Mouse (Mus musculus) T-helper 17 cell (primary cell): ENCODE results near the gene Gm49450.
"Not testable (repeated sequence)": the region's sequence is repeated elsewhere in the genome, so short reads cannot be mapped to it uniquely, and the experiment has no call there.

ENCODE experiments used
- in situ Hi-C, 2 experiments: fragments of 300-600 bp; cut with MboI, MseI; formaldehyde crosslinking; loops; 1 replicate in 1 of 2; 2 replicates in 1 of 2; pipeline ENCODE4 v1.15.1; 2025; ENCODE audit warnings: high pct_unique_total_duplicates in 2 of 2

The Gm49450 gene

DNA sequence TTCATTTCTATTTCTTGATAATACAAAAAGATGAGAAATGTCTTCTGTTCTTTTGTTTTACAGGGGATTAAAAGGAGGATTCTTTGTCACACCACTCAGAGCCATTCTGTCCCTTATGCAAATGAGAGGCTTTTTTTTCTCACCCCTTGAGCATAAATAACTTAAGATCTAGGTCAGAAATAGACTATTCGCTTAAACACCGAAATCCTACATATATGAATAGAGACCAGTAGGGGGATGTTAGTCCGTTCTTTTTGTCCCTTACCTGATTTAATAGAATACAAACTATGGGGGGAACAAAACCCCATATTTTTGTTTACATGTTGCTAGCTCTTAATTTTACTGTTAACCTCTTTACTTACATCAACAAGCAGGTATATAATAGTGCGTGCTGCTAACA is 2.6 kb upstream of the Gm49450 start:
- in situ Hi-C loops, result loop anchor here in 1 of 2 experiments (5.0 kb wide), 1 partner anchor 36 kb away; no protein-coding TSS in a partner anchor

DNA sequence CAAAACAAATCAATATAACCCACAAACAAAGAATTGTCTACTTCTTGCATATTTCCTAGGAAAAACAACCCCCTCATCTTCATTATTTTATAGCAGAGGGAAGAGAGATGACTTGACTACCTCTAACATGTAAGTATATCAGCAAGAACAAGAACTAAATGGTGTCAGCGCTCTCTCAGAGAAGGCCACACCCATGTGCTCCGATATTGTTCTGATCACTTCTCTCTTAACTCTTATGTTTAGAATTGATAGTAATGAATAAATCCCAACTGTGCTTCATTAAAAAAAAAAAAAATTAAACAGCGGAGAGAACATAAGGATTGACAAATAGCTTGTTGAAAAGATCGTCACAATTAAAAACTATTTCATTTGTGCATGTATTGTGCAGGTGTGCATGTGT is 2.0 kb upstream of the Gm49450 start:
- in situ Hi-C loops, result loop anchor here in 1 of 2 experiments (5.0 kb wide), 1 partner anchor 37 kb away; no protein-coding TSS in a partner anchor

DNA sequence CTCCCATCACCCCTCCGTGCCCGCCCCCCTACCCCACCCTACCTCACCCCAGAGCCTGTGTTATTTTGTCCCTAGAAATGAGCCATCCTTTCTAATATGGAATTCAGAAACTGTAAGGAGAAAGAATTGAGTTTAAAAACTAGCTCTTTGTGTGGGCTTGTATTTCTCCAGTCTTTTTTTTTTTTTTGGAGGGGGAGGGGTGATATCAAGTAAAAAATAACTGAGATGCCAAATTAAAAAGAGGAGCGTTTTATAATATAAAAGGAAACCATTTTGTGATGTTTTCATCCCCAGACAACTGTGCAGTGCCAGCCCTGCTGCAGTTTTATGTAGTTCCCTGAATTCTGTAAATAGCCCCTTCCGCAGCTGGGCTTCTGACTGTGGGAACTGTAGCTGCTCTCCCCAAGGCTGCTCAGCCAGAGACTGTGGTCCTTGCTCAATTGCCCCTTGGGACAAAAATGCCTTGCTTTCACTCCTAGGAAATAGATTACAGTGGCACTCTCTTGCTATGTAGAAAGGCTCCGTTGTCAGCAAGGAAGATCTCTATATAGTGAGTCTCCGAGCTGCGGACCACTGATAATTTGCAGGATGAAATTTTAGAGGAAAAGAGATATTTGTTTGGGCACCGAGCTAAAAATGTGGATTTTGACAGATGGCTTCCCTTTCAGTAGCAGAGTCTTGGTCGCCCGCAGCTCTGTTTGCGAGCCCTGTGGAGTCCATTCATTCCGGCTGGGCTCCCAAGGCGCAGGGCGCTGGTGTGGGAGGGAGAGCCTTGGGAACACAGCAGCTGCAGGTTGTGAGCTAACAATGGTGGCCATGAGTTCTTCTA is 1.3 kb upstream of the Gm49450 start:
- in situ Hi-C loops, result loop anchor here in 1 of 2 experiments (5.0 kb wide), 1 partner anchor 38 kb away; no protein-coding TSS in a partner anchor

DNA sequence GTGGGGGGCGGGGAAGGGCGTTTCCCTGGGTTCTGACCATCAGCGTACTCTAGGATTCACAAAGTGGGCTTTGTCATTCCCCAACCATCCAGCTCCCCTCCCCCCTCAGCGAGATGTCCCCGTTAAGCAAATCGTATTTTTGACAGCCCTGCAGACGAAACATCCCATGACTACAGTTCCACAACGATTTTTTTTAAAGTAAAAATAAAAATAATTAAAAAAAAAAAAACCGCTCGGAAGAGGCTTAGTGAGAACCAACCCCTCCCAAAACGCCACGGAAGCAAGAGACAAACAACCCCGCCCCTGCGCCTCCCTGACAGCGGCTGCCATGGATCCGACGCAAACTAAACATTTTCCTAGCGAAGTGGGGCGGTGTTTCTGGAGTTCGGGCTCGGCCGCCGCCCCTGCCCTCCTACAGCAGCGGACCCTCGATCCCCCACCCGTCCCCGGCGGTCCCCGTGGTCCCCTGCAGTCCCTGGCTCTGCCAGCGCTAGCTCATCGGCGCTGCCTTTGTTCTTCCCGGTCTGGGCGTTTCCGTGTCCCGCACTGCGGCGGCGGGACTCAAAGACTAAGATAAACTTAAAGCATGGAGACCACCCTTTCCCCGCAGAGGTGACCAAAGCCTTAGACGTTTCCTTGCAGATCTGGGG is 475 bp downstream of the Gm49450 start:
- in situ Hi-C loops, result no loop called here

DNA sequence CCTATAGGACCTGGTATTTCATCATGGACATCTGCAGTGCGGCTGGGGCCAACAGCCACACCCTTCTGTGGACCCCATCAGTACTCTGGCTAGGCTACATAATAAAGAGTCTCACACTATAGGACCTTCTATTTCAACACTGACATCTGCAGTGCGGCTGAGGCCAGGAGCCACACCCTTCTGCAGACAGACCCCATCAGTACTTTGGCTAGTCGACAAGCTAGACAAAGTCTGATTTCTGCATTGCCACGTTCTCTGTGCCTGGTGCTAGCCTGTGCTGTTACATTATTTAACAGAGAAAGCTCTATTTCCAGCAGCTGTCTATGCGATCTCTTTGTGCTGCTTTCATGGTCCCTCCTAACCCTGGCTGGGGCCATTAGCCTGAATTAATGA is 1.3 kb downstream of the Gm49450 start:
- in situ Hi-C loops, result no loop called here

DNA sequence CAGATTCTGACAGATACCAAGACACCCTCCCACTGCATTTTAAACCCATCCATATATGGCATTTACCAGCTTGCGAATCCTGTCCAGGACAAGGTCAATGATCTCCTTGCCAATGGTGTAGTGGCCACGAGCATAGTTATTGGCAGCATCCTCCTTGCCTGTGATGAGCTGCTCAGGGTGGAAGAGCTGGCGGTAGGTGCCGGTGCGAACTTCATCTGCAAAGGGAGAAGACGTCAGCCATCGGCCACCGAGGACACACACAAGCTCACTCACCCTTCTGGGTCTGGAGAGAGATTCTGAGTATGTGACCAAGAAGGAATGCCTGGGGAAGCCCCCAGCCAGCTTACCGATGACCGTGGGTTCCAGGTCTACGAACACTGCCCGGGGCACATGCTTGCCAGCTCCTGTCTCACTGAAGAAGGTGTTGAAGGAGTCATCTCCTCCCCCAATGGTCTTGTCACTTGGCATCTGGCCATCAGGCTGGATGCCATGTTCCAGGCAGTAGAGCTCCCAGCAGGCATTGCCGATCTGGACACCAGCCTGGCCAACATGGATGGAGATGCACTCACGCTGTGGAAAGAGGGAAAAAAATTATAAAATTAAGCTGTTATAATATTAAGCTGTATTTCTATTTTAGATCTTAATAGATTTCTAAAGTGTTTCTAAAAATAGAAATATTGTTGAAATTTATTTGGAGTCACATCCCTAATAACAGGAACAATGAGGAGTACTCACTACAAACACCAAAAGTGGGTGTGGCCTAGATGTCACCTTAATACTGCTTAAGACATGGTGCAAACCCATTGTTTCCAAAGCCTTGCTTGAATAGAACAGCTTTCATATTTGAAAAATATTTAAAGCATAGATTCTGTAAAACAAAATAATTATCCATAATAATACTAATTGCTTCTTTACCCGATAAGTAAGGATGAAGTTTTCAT is 2.0 kb downstream of the Gm49450 start:
- in situ Hi-C loops, result not testable (repeated sequence)

DNA sequence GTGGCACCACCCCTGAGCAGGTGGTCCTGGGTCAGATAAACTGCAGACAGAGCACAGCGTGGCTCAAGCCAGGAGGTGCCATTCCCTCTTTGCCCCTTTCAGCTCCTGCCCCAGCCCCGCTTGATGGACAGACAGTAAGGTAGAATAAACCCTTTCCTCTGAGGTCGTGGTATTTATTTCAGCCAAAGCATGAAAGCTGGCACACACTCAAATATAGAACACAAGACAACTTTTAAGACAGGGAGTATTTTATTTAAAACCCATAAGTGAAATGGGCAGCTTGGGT is 3.8 kb downstream of the Gm49450 start:
- in situ Hi-C loops, result no loop called here

DNA sequence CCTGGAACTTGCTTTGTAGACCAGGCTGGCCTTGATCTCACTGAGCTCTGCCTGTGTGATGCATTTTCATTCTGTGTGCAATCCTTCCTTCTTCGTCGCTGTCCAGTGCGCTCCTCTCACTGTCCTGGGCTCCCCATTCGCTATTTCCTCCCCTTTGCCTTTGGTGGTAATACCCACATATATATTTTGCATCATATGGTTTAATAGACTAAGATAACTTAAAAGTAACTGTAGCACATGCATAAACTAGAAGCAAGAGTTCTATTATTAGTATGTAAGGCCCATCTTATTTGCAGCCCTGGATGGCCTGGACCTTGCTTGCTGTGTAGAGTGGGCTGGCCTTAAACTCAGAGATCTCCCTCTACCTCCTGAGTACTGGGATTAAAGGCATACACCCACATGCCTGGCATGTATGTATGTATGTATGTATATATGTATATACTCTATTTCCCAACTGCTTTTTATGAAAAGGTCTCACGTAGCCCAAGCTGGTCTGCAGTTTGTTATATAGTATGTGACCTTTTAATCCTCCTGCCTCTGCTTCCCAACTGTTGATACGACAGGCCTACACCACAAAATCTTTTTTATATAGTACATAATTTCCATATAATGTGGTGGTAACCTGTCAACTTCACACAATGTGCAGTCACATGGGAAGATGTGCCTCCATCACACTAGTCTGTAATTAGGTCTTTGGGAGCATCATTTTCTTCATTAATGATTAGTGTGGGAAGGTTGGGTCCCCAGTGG is 4.3 kb downstream of the Gm49450 start:
- in situ Hi-C loops, result no loop called here

DNA sequence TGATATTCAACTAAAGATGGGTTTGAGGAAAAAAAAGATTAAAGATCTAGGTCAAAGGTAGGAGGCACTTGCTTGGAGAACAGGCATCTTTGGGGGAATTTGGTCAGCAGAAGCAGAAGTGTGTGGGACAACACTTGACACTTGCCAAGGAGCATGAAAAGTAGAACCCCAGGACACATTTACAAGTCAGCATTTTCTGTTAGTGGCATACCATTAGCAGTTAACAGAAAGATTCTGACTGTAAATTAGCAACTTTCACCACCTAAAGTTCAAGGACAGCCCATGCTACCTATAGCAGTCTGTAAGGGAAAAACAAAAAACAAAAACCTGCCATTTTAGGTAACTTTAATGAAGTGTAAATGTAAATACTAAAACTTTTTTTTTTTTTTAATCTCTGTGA is 5.0 kb downstream of the Gm49450 start:
- in situ Hi-C loops, result no loop called here

DNA sequence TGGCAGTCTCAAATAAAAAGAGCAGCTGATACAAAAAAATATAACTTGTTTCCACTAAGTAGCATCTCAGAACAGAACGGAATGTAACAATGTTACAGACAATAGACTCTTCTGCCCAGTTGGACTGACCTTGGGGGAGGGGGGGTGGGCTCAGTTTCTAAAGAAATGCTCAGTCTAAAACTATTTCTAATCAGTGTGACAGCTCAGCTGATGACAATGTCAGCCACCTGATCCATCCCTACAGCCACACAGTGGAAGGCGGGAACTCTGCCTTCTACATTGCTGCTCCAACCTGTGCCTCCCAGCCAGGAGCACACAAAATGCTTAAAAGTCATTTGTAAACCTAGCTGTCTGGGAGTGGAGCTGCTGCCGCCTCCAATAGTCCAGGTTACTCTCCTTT is 5.5 kb downstream of the Gm49450 start:
- in situ Hi-C loops, result no loop called here

DNA sequence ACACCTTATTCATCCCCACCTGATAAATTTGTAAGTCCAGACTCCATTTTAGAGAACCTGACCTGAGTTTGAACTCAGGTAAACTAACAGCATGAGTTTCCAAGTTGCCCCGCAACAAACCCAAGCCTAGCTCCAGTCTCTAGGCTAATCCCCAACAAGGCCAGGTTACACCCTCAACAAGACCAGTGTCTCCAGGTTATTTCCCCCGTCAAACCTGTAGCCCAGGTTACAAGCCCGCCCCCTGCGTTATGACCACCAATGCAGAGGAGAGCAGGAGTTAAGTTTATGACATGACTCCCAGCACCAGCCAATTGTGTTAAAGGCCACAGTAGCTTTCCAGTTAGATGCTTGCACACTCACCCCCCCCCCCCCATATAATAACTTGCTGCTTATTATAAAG is 10.2 kb downstream of the Gm49450 start:
- in situ Hi-C loops, result no loop called here

DNA sequence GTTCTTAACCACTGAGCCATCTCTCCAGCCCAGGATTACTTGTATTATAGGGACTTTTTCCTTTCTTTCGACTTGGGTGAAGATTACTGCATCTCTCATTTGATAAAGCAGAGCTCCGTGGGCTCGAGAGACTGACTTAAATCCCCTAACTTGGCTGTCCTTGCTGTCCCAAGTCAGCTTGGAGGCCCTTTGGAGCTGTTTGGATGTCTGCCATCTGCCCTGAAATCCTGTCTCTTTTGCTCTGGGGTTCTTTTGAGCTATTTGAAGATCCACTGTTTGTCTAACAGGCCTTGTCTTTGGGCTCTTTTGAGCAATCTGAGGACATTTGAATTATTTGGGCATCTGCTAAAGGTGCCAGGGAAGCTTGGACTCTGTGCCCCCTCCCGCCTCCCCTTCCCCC is 11.3 kb downstream of the Gm49450 start:
- in situ Hi-C loops, result no loop called here

DNA sequence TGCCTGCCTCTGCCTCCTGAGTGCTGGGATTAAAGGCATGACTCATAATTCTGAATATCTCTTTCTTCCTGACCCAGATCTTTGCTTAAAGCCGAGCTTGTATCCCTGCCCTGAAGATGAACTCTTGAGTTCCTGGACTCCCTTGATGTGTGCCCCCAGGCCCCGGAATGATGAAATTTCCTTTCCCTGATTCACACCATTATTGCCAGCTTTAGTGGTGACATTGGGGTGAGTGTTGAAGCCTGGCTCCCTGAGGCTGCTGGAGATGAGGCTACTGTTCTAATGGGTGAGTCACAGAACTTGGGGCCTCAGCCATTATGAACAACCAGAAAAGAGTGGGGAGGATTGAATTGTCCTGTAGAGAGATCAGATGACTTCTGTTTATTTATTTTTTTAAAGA is 11.8 kb downstream of the Gm49450 start:
- in situ Hi-C loops, result no loop called here

DNA sequence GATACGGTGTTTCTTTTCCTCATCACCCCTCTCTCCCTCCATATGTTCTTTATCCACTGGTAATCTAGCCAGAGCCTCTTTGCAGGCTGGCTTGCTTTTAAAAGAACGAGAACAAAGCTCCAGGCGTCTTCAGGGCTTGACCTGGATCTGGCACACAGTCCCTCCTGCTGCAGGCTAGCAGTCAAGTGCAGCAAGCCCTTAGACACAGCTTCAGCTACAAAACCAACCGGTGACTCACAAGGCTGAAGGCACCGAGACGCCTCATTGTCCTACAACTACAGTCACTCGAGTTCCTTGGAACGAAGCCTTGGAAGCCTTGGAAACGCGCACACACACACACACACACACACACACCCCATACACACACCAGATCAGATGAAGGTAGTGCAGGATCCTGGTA is 12.5 kb downstream of the Gm49450 start:
- in situ Hi-C loops, result no loop called here

DNA sequence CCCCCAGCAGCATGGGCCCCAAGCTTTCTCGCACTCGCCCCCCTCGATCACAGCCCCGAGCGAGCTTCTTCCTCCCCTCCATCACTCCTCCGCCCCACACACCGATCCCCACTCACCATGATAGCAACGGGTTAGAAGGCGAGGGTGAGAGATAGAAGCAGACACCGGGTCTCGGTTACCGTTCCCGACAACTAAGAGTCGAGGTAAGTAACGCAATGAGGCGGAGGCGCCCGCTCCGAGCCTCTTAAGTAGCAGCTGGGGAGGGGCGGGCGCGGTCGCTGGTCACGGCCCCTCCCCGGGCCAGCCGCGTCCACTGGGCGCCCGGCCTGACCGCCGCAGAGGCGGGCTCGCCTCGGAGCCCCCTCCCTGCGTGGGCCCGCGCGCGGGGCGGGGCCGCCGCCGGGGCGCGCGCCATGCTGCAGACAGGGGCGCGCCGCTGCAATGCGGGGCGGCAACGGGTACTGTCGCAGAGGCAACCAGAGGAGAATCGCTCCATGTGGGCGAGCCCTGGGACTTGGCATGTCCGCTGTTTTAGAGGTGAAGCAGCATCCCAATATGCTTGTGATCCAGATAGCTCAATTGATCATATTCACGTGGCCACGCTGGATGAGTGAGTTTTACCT is 19.0 kb downstream of the Gm49450 start, which contains the start of gene Tuba1b:
TSS of gene Tuba1b (minus strand) at position 349 of the 623 bp plus-strand sequence.
- in situ Hi-C loops, result loop anchor here (5.0 kb wide), 2 partner anchors 52 to 98 kb away; no protein-coding TSS in a partner anchor

DNA sequence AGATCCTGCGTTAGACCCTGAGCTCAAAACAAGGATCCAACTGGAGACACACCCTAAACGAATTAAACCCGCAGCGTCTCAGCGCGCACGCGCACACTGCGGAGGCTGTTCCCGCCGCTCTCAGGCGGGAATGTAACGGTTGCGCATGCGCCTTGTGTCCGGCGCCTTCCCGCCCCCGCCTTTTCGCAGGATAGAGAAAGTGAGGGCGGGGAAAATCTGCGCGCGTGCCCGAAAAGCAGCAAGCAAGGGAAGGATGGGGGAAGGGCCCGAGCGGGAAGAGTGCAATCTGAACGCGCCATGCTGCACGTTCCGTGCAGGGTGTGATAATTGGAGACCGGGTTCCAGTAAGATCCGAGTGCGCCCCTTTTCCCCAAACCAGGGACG is 19.5 kb downstream of the Gm49450 start:
- in situ Hi-C loops, result loop anchor here (5.0 kb wide), 2 partner anchors 52 to 98 kb away; no protein-coding TSS in a partner anchor

DNA sequence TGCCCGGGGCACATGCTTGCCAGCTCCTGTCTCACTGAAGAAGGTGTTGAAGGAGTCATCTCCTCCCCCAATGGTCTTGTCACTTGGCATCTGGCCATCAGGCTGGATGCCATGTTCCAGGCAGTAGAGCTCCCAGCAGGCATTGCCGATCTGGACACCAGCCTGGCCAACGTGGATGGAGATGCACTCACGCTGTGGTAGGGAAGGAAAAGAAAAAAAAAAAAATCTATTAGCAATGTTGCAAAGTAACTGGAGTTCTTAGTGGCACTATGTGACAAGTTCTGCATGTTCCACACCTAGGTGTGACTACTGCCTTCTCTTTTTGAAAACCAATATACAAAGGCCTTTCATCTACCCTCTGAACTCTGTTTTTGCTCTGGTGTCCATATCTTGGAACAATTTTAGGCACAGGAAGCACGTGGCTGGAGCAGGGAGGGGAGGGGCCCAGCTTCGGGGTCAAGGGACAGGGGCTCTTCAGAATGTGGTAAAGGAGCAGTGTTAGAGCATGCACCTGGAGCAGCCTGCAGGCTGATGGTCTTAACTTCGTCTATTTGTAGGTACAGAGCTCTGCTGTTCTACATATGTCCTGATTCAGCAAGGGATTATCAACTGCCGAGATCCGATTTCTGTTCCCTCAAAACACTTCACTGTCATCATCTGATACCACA is 20.2 kb downstream of the Gm49450 start:
- in situ Hi-C loops, result loop anchor here (5.0 kb wide), 2 partner anchors 51 to 99 kb away; no protein-coding TSS in a partner anchor

DNA sequence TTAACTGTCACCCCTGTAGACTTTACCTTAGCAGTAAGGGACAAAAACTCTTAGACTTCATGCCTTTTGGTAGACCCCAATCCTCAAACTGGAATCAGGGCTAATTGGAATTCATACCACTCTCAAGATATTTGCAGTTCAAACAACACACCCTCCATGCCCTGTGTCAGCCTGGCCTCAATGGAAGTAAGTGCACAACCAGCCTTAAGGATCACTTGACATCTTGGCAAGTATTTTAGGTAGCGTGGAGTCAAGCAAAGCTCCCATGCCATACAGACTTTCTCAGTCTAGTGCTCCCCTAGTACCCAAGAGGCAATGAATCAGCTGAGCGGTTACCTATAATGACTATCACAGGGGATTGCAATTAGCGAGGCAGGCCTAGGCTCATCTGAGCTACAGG is 22.4 kb downstream of the Gm49450 start:
- in situ Hi-C loops, result loop anchor here (5.0 kb wide), 2 partner anchors 49 to 101 kb away; no protein-coding TSS in a partner anchor

DNA sequence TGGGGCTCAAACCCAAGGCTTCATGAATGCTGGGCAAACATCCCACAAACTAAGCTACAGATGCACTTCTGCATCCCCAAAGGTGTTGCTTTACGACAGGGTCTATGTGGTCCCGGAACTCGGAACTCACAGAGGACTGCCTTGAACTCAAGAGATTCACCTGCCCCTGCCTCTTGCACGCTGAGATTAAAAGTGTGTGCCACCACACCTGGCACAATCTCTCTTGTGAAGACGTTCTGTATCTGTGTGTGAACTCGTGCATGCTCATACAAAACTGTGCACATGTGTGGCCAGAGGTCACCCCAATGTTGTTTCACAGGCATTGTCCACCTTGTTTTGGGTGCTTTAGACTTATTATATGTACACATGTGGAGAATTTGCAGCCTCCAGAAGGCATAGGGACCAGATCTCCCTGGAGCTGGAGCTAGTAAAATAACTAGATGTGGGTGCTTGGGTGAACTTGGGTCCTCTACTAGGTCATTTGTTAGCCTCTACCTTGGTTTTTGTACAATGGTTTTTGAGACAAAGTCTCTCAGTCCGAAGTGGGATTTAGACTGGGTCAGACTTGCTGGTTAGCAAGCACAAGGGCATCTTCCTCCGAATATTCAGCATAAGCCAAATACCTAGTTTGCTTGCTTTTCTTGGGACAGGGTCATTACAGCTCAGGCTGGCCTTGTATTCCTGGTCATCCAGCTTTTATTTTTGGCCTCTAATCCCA is 23.2 kb downstream of the Gm49450 start:
- in situ Hi-C loops, result loop anchor here (5.0 kb wide), 2 partner anchors 48 to 102 kb away; no protein-coding TSS in a partner anchor
